Comparison of ENCODE assay signal across 24 mouse cellular contexts in genomic region chr8:44661696-44662095, GRCm38 (mm10).
DNase-seq lines count a peak whose midpoint lies in the region; ATAC-seq and TF ChIP-seq lines count a peak whose summit lies in the region.
"Had no signal": no experiment of that assay in that cellular context is flagged by ENCODE, and none has a peak within 500 bp of the region (broad histone marks: within the 10 kb centered on the region; RNA-seq: fewer than 3 reads in every experiment).

No protein-coding gene starts in this region.

- no peaks in the 10 kb centered on the region for H3K9me3 ChIP-seq in forebrain, postnatal 0 days (ENCODE audit: low read length)
- H3K9me3 ChIP-seq in forebrain, embryonic 14.5 days (replicated peaks; ENCODE audit: control insufficient read depth, low read length) = no peaks in the 10 kb centered on the region
- H3K9me3 ChIP-seq: embryonic facial prominence, embryonic 12.5 days; forebrain, embryonic 12.5 days; heart, embryonic 15.5 days; hindbrain, embryonic 15.5 days; intestine, embryonic 15.5 days; kidney, embryonic 15.5 days; liver, embryonic 15.5 days; lung, embryonic 15.5 days; midbrain, embryonic 15.5 days; neural tube, embryonic 12.5 days had no signal

- H3K36me3 ChIP-seq in forebrain, postnatal 0 days (ENCODE audit: insufficient read depth) = no peaks in the 10 kb centered on the region
- H3K36me3 ChIP-seq in forebrain, embryonic 14.5 days (ENCODE audit: control insufficient read depth, insufficient read depth, low read length) = no peaks in the 10 kb centered on the region
- H3K36me3 ChIP-seq: embryonic facial prominence, embryonic 12.5 days; forebrain, embryonic 12.5 days; heart, embryonic 15.5 days; hindbrain, embryonic 15.5 days; intestine, embryonic 15.5 days; kidney, embryonic 15.5 days; liver, embryonic 15.5 days; lung, embryonic 15.5 days; midbrain, embryonic 15.5 days; neural tube, embryonic 12.5 days had no signal

- ATAC-seq in forebrain, postnatal 0 days = no peak
- ATAC-seq in forebrain, embryonic 14.5 days = no peak
- ATAC-seq: intestine, embryonic 15.5 days; midbrain, embryonic 15.5 days had no signal

- WGBS in forebrain, postnatal 0 days = 70% methylated on average over 2 of the region's 2 CpGs
- WGBS in forebrain, embryonic 14.5 days = 71% methylated on average over 2 of the region's 2 CpGs

- DNase-seq in forebrain, postnatal 0 days = peak; percentile 20
- DNase-seq in forebrain, embryonic 14.5 days (ENCODE audit: low spot score) = no peak
- DNase-seq in urinary bladder, postnatal 14 days (ENCODE audit: low spot score) = peak; percentile 56
- DNase-seq in urinary bladder, postnatal 25 days (ENCODE audit: low spot score) = no peak
- peak; percentile 25 for DNase-seq in cerebellum, adult 8-10 months
- DNase-seq in cerebellum, postnatal 36 days = peak; percentile 27 to 43
- no peak for DNase-seq in retina, postnatal 1 day
- DNase-seq in thymus, postnatal 0 days (ENCODE audit: low spot score) = no peak
- DNase-seq: gastrocnemius, adult 2 months; heart, postnatal 4 days; kidney, postnatal 4 days; layer of hippocampus, adult 9-11 months; lung, postnatal 4 days had no signal

- no peaks in the 10 kb centered on the region for H3K4me1 ChIP-seq in forebrain, postnatal 0 days (ENCODE audit: insufficient read depth)
- no peaks in the 10 kb centered on the region for H3K4me1 ChIP-seq in forebrain, embryonic 14.5 days (ENCODE audit: control insufficient read depth, insufficient read depth, low read length)
- H3K4me1 ChIP-seq: embryonic facial prominence, embryonic 12.5 days; forebrain, embryonic 12.5 days; heart, embryonic 15.5 days; hindbrain, embryonic 15.5 days; intestine, embryonic 15.5 days; kidney, embryonic 15.5 days; liver, embryonic 15.5 days; lung, embryonic 15.5 days; midbrain, embryonic 15.5 days; neural tube, embryonic 12.5 days had no signal

- no peak overlapping the region for H3K9ac ChIP-seq in forebrain, postnatal 0 days
- no peak overlapping the region for H3K9ac ChIP-seq in forebrain, embryonic 14.5 days (ENCODE audit: low read length)
- H3K9ac ChIP-seq: embryonic facial prominence, embryonic 12.5 days; forebrain, embryonic 12.5 days; heart, embryonic 15.5 days; hindbrain, embryonic 15.5 days; intestine, embryonic 15.5 days; kidney, embryonic 15.5 days; liver, embryonic 15.5 days; lung, embryonic 15.5 days; midbrain, embryonic 15.5 days; neural tube, embryonic 12.5 days had no signal

- no peak overlapping the region for H3K4me3 ChIP-seq in forebrain, postnatal 0 days (ENCODE audit: low read depth, low read length)
- no peak overlapping the region for H3K4me3 ChIP-seq in forebrain, embryonic 14.5 days (ENCODE audit: low read depth, low read length)
- H3K4me3 ChIP-seq: embryonic facial prominence, embryonic 12.5 days; erythroblast, embryonic 14.5 days; forebrain, embryonic 12.5 days; gastrocnemius, adult 2 months; heart, embryonic 15.5 days; hindbrain, embryonic 15.5 days; intestine, embryonic 15.5 days; kidney, embryonic 15.5 days; liver, embryonic 15.5 days; lung, embryonic 15.5 days; midbrain, embryonic 15.5 days; neural tube, embryonic 12.5 days had no signal

- no peak overlapping the region for H3K27ac ChIP-seq in forebrain, postnatal 0 days (ENCODE audit: low read depth, low read length)
- no peak overlapping the region for H3K27ac ChIP-seq in forebrain, embryonic 14.5 days (ENCODE audit: low read depth, low read length)
- H3K27ac ChIP-seq: embryonic facial prominence, embryonic 12.5 days; forebrain, embryonic 12.5 days; gastrocnemius, adult 2 months; heart, embryonic 15.5 days; hindbrain, embryonic 15.5 days; intestine, embryonic 15.5 days; kidney, embryonic 15.5 days; liver, embryonic 15.5 days; lung, embryonic 15.5 days; midbrain, embryonic 15.5 days; neural tube, embryonic 12.5 days had no signal

- no peak for TF ChIP-seq CTCF in forebrain, postnatal 0 days (IDR thresholded peaks at IDR 0.05; ENCODE audit: low read depth)

- H3K4me2 ChIP-seq in forebrain, postnatal 0 days (ENCODE audit: low read depth) = no peak overlapping the region
- H3K4me2 ChIP-seq in forebrain, embryonic 14.5 days (ENCODE audit: low read length) = no peak overlapping the region
- H3K4me2 ChIP-seq: embryonic facial prominence, embryonic 12.5 days; forebrain, embryonic 12.5 days; heart, embryonic 15.5 days; hindbrain, embryonic 15.5 days; intestine, embryonic 15.5 days; kidney, embryonic 15.5 days; liver, embryonic 15.5 days; lung, embryonic 15.5 days; midbrain, embryonic 15.5 days; neural tube, embryonic 12.5 days had no signal

- no peaks in the 10 kb centered on the region for H3K27me3 ChIP-seq in forebrain, postnatal 0 days (ENCODE audit: insufficient read depth, low read length)
- no peaks in the 10 kb centered on the region for H3K27me3 ChIP-seq in forebrain, embryonic 14.5 days (replicated peaks; ENCODE audit: control insufficient read depth, insufficient read depth, low read length)
- H3K27me3 ChIP-seq: embryonic facial prominence, embryonic 12.5 days; forebrain, embryonic 12.5 days; heart, embryonic 15.5 days; hindbrain, embryonic 15.5 days; intestine, embryonic 15.5 days; kidney, embryonic 15.5 days; liver, embryonic 15.5 days; lung, embryonic 15.5 days; midbrain, embryonic 15.5 days; neural tube, embryonic 12.5 days had no signal

Comparison
In these comparisons a context has a peak if more than half of its experiments do, and no peak if none do; other contexts are left out.
1. DNase-seq: peak in forebrain, postnatal 0 days (single experiment), urinary bladder, postnatal 14 days (single experiment), cerebellum, adult 8-10 months (single experiment) and cerebellum, postnatal 36 days (2 of 2); none in forebrain, embryonic 14.5 days (single experiment), urinary bladder, postnatal 25 days (single experiment), retina, postnatal 1 day (single experiment) and thymus, postnatal 0 days (single experiment).